Mouse (Mus musculus): ENCODE results near the gene Gm21974. TPM values are rescaled to one million over a fixed set of nuclear protein-coding genes. Genes with fewer than 3 reads are reported as not detected.

The Gm21974 gene
- polyA plus RNA-seq, 1 experiment = not detected

DNA sequence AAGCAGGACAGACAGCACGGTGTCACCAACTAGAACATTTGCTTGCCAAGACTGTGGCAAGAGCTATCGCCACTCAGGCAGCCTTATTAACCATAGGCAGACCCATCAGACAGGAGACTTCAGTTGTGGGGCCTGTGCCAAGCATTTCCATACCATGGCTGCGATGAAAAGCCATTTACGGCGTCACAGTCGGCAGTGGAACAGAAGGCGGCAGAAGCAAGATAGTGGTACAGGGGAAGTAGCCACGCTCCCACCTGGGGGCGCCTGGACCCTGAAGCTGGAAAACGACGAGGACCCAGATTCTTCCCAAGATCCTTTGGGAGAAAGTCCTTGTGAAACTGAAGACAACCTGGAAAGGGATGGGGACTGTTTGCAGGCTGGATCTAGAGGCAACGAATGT, 14.8 kb downstream of the Gm21974 start:
- WGBS = 95% methylated on average over 12 of the region's 12 CpGs
- Histone ChIP-seq H3K4me1 (ENCODE audit: control insufficient read depth, insufficient read depth, insufficient read length) (peaks cover 3% of the 10 kb centered on the region; the same call in 1 of the 2 replicates), H3K36me3 (ENCODE audit: control insufficient read depth, insufficient read depth, low read length) (peaks cover 46% of the 10 kb centered on the region), H3K27me3 (ENCODE audit: control insufficient read depth, insufficient read depth, low read length) (no peaks in the 10 kb centered on the region), H3K4me3 (ENCODE audit: extremely low read depth, insufficient read depth, insufficient read length) (no peak overlapping the region), H3K27ac (ENCODE audit: insufficient read depth, low read length) (no peak overlapping the region)
- TF ChIP-seq CTCF (IDR thresholded peaks at IDR 0.05; ENCODE audit: extremely low read depth, insufficient read depth, insufficient read length, insufficient replicate concordance) = no peak
- TF ChIP-seq POLR2A (IDR thresholded peaks at IDR 0.05; ENCODE audit: low read depth, low read length) = no peak
- DNase-seq (ENCODE audit: low read depth in 1 of 2, low spot score in 2 of 2) = no peak

DNA sequence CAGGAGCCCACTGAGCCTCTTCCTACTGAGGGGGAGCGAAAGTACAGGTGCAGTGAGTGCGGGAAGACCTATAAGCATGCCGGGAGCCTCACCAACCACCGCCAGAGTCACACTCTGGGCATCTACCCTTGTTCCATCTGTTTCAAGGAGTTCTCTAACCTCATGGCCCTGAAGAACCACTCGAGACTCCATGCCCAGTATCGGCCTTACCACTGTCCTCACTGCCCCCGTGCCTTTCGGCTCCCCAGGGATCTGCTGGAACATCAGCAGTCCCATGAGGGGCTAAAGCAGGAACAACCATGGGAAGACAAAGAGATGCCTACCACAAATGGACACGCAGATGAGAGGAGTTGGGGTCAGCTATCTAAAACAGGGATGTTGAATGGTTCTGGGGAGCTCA, 16.0 kb downstream of the Gm21974 start:
- 99% methylated on average over 9 of the region's 9 CpGs for WGBS
- Histone ChIP-seq H3K36me3 (ENCODE audit: control insufficient read depth, insufficient read depth, low read length) (peaks cover 44% of the 10 kb centered on the region), H3K4me3 (ENCODE audit: extremely low read depth, insufficient read depth, insufficient read length) (no peak overlapping the region), H3K27me3 (ENCODE audit: control insufficient read depth, insufficient read depth, low read length) (no peaks in the 10 kb centered on the region), H3K27ac (ENCODE audit: insufficient read depth, low read length) (no peak overlapping the region), H3K4me1 (ENCODE audit: control insufficient read depth, insufficient read depth, insufficient read length) (peaks cover 8% of the 10 kb centered on the region; the same call in 1 of the 2 replicates)
- TF ChIP-seq POLR2A (IDR thresholded peaks at IDR 0.05; ENCODE audit: low read depth, low read length) (no peak), CTCF (IDR thresholded peaks at IDR 0.05; ENCODE audit: extremely low read depth, insufficient read depth, insufficient read length, insufficient replicate concordance) (no peak)
- no peak for DNase-seq (ENCODE audit: low read depth in 1 of 2, low spot score in 2 of 2)

DNA sequence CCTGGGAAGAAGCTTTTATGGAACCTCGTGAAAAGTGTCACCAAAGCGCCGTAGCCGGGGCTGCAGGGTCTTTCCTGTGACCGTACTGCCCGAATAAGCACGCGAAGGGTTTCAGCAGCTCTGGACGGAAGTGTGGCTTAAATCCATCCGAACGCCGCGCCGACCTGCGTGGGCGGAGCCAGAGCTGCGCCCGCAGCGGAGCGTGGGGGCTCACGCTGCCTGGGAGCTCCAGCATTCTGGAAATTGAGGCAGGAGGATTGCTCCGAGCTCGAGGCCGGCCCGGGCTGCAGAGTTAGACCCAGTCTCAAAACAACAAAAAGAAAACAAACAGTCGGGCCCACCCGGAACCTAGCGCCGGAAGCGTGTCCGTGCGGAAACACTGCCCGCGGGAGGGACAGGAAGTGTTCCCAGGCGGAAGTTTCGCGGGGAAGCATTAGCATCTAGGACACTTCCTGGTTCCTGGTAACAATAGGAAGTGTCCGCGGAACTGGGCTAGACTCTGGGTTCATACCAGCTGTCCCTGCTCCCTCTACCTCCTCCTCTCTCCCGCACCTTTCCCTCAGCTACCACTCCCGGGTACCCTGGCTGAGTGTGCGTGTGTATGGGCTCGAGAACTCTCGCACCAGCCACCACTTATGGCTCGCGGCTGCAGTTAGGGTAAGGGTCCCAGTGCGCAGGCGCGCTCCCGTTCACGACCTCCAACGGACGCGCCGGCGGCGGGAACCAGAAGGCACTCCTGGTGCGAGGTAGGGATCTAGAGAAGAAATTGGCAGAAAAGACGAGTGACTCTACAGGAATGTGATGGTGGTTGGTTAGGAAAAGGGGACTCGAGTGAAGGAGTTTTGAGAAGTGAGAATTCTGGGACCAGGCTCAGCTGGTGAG, 18.5 kb downstream of the Gm21974 start, which contains the start of gene Zfp668:
Gene Zfp668, minus strand, starts transcription at position 362 of the 882 bp plus-strand sequence.
- H3K27me3 ChIP-seq (ENCODE audit: control insufficient read depth, insufficient read depth, low read length) = no peaks in the 10 kb centered on the region
- peaks cover 12% of the 10 kb centered on the region; the same call in 1 of the 2 replicates for H3K4me1 ChIP-seq (ENCODE audit: control insufficient read depth, insufficient read depth, insufficient read length)
- peaks cover 27% of the 10 kb centered on the region for H3K36me3 ChIP-seq (ENCODE audit: control insufficient read depth, insufficient read depth, low read length)
- peak within 1 kb of the TSS; percentile 98 for H3K27ac ChIP-seq (ENCODE audit: insufficient read depth, low read length)
- TF ChIP-seq CTCF (IDR thresholded peaks at IDR 0.05; ENCODE audit: extremely low read depth, insufficient read depth, insufficient read length, insufficient replicate concordance) (no peak), POLR2A (IDR thresholded peaks at IDR 0.05; ENCODE audit: low read depth, low read length) (peak; percentile 51; the same call in 1 of the 2 replicates)
- peak within 1 kb of the TSS; percentile 80 for H3K4me3 ChIP-seq (ENCODE audit: extremely low read depth, insufficient read depth, insufficient read length)
- WGBS = under 1% methylated on average over 60 of the region's 60 CpGs
- DNase-seq (ENCODE audit: low read depth in 1 of 2, low spot score in 2 of 2) = peak; percentile 83 to 86

DNA sequence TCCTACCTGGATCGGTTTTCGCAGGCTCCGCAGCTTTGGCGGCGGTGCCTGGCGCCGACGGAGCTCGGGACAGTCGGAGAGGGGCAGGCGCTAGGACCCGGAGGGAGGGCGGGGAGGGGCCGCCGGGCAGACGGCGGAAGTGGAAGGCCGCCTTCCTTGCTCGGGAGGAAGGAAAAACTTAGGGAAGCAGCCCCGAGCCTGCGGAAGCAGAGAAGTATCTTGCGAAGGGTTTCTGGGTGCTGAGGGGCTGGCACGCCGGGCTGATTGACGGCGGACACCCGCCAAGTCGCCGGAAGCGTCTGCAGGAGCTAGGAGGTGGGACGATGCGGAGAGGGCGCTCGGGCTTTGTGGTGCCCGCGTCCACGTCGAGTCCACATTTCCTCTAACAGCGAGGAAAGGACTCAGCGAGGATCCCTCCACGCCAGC, 19.2 kb downstream of the Gm21974 start, which contains the start of gene Zfp646:
Gene Zfp646, plus strand, starts transcription at position 181 of the 426 bp plus-strand sequence.
- peak within 1 kb of the TSS; percentile 98 for H3K27ac ChIP-seq (ENCODE audit: insufficient read depth, low read length)
- H3K4me3 ChIP-seq (ENCODE audit: extremely low read depth, insufficient read depth, insufficient read length) = peak within 1 kb of the TSS; percentile 80
- H3K4me1 ChIP-seq (ENCODE audit: control insufficient read depth, insufficient read depth, insufficient read length) = peaks cover 12% of the 10 kb centered on the region; the same call in 1 of the 2 replicates
- TF ChIP-seq POLR2A (IDR thresholded peaks at IDR 0.05; ENCODE audit: low read depth, low read length) (peak; percentile 58), CTCF (IDR thresholded peaks at IDR 0.05; ENCODE audit: extremely low read depth, insufficient read depth, insufficient read length, insufficient replicate concordance) (no peak)
- under 1% methylated on average over 40 of the region's 41 CpGs for WGBS
- H3K27me3 ChIP-seq (ENCODE audit: control insufficient read depth, insufficient read depth, low read length) = no peaks in the 10 kb centered on the region
- peak; percentile 66 to 68 for DNase-seq (ENCODE audit: low read depth in 1 of 2, low spot score in 2 of 2)
- H3K36me3 ChIP-seq (ENCODE audit: control insufficient read depth, insufficient read depth, low read length) = peaks cover 23% of the 10 kb centered on the region

DNA sequence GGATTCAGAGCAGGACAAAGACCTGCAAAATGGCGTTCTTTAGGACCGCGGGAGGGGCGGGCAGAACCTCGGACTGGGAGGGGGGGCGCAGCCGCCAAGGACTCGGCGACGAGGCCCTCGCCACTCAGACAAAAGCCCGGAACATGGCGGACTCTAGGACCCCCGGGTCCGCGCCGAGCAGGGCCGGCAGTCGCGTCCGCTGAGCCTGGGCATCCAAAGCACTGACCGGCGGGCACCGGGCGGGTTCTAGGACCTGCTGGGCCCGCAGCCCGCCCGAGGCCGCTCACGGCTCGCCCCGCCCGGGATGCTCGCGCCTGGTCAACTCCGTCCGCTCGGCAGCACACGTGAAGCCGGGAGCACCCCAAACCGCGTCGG, 19.6 kb downstream of the Gm21974 start:
- H3K36me3 ChIP-seq (ENCODE audit: control insufficient read depth, insufficient read depth, low read length) = peaks cover 22% of the 10 kb centered on the region
- H3K27me3 ChIP-seq (ENCODE audit: control insufficient read depth, insufficient read depth, low read length) = no peaks in the 10 kb centered on the region
- peak overlapping the region; percentile 98 for H3K27ac ChIP-seq (ENCODE audit: insufficient read depth, low read length)
- H3K4me3 ChIP-seq (ENCODE audit: extremely low read depth, insufficient read depth, insufficient read length) = peak overlapping the region; percentile 80
- DNase-seq (ENCODE audit: low read depth in 1 of 2, low spot score in 2 of 2) = peak; percentile 72 to 94
- H3K4me1 ChIP-seq (ENCODE audit: control insufficient read depth, insufficient read depth, insufficient read length) = peaks cover 12% of the 10 kb centered on the region; the same call in 1 of the 2 replicates
- WGBS = under 1% methylated on average over 43 of the region's 43 CpGs
- peak; percentile 7; the same call in 1 of the 2 replicates for TF ChIP-seq POLR2A (IDR thresholded peaks at IDR 0.05; ENCODE audit: low read depth, low read length)
- no peak for TF ChIP-seq CTCF (IDR thresholded peaks at IDR 0.05; ENCODE audit: extremely low read depth, insufficient read depth, insufficient read length, insufficient replicate concordance)

DNA sequence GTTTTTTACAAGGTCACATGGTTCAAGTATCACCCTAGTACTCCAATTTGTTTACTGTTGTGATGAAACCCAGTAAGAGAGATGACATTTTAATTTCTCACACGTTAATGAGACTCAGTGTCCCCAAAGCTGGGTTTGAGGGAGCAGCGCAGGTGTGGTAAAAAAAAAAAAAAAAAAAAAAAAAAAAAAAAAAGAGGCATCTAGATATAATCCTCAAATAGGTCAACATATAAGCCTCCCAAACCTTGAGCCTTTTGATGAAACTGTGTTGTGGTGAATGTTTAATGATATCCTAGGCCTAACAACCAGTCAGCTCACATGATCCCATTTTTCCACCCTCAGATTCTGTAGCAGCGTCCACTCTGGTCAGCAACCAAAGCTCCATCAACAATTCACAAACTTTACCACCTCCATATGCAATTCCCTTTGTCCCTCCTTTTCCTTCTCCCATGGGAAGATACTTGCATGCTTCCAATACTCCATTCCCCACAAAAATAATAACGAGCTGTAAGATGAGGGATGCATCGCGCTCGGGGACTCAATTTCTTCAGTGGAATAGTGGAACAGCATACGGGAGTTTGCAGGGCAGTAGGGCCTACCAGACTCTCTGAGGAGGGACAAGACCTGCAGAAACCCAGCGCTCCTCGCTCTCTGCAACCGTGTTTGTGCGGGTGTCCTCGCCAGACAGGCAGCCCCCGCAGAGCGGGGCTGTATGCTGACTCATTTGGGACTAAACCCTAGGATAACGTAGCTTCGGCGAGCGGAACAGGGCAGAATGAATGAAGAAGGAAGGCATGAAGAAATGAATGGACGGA, 20.2 kb downstream of the Gm21974 start:
- Histone ChIP-seq H3K36me3 (ENCODE audit: control insufficient read depth, insufficient read depth, low read length) (peaks cover 19% of the 10 kb centered on the region), H3K4me1 (ENCODE audit: control insufficient read depth, insufficient read depth, insufficient read length) (peaks cover 12% of the 10 kb centered on the region; the same call in 1 of the 2 replicates), H3K27me3 (ENCODE audit: control insufficient read depth, insufficient read depth, low read length) (no peaks in the 10 kb centered on the region), H3K27ac (ENCODE audit: insufficient read depth, low read length) (peak overlapping the region; percentile 98; the same call in 1 of the 2 replicates), H3K4me3 (ENCODE audit: extremely low read depth, insufficient read depth, insufficient read length) (peak overlapping the region; percentile 80)
- no peak for DNase-seq (ENCODE audit: low read depth in 1 of 2, low spot score in 2 of 2)
- WGBS = 6% methylated on average over 20 of the region's 20 CpGs
- TF ChIP-seq POLR2A (IDR thresholded peaks at IDR 0.05; ENCODE audit: low read depth, low read length) (no peak), CTCF (IDR thresholded peaks at IDR 0.05; ENCODE audit: extremely low read depth, insufficient read depth, insufficient read length, insufficient replicate concordance) (no peak)
